Mouse (Mus musculus): ENCODE measurements around the gene Gpkow. TPM values are rescaled to one million over a fixed set of nuclear protein-coding genes. Genes with fewer than 3 reads are reported as not detected.
"Not testable (repeated sequence)": the region's sequence is repeated elsewhere in the genome, so short reads cannot be mapped to it uniquely, and the experiment has no call there.

Gpkow gene
- total RNA-seq, 4 experiments from 2014 or later, result 32.9 to 36.4 (median 33.5) TPM

- DNase-seq (ENCODE audit: low spot score in 2 of 2), result no peak
These were observed 8.6 kb upstream of the Gpkow start for GRCm38 (mm10) chrX:7688321-7688720.

- DNase-seq (ENCODE audit: low spot score in 2 of 2), result no peak
These were observed 6.4 kb upstream of the Gpkow start for GRCm38 (mm10) chrX:7690486-7690885.

- DNase-seq (ENCODE audit: low spot score in 2 of 2), result no peak
These were observed 4.1 kb upstream of the Gpkow start for GRCm38 (mm10) chrX:7692862-7693261.

- no peak for DNase-seq (ENCODE audit: low spot score in 2 of 2)
These were observed 411 bp upstream of the Gpkow start for GRCm38 (mm10) chrX:7696520-7696919.

- DNase-seq (ENCODE audit: low spot score in 2 of 2), result not testable (repeated sequence)
These were observed 16.8 kb downstream of the Gpkow start for GRCm38 (mm10) chrX:7713764-7714134.

GRCm38 (mm10) chrX:7714135-7714899 is 17.4 kb downstream of the Gpkow start, which contains the start of gene Wdr45:
Wdr45 (plus strand) TSS chrX:7714333.
- DNase-seq (ENCODE audit: low spot score in 2 of 2), result peak; percentile 78 to 95

GRCm38 (mm10) chrX:7716058-7716457 is 19.1 kb downstream of the Gpkow start:
- DNase-seq (ENCODE audit: low spot score in 2 of 2), result not testable (repeated sequence)

- DNase-seq (ENCODE audit: low spot score in 2 of 2), result peak in 1 of 2 experiments; percentile 63
These were observed 24.8 kb downstream of the Gpkow start, which contains the start of gene Gm45208 for GRCm38 (mm10) chrX:7721514-7722281. Gm45208 (plus strand) TSS chrX:7722245.

GRCm38 (mm10) chrX:7722282-7722611 is 25.3 kb downstream of the Gpkow start:
- DNase-seq (ENCODE audit: low spot score in 2 of 2), result no peak

- no peak for DNase-seq (ENCODE audit: low spot score in 2 of 2)
These were observed 25.8 kb downstream of the Gpkow start for GRCm38 (mm10) chrX:7722691-7723090.

- DNase-seq (ENCODE audit: low spot score in 2 of 2), result no peak
These were observed 27.2 kb downstream of the Gpkow start for GRCm38 (mm10) chrX:7724135-7724534.

GRCm38 (mm10) chrX:7725841-7726240 is 28.9 kb downstream of the Gpkow start:
- no peak for DNase-seq (ENCODE audit: low spot score in 2 of 2)

- DNase-seq (ENCODE audit: low spot score in 2 of 2), result no peak
These were observed 30.2 kb downstream of the Gpkow start for GRCm38 (mm10) chrX:7727176-7727575.

- DNase-seq (ENCODE audit: low spot score in 2 of 2), result peak; percentile 66 to 82
These were observed 31.4 kb downstream of the Gpkow start, which contains the start of gene Praf2 for GRCm38 (mm10) chrX:7728215-7728921. Praf2 (plus strand) TSS chrX:7728439.

GRCm38 (mm10) chrX:7728922-7729265 is 32.0 kb downstream of the Gpkow start:
- DNase-seq (ENCODE audit: low spot score in 2 of 2), result no peak

GRCm38 (mm10) chrX:7733571-7734156 is 36.7 kb downstream of the Gpkow start:
- DNase-seq (ENCODE audit: low spot score in 2 of 2), result peak in 1 of 2 experiments; percentile 58

- DNase-seq (ENCODE audit: low spot score in 2 of 2), result peak in 1 of 2 experiments; percentile 41
These were observed 42.6 kb downstream of the Gpkow start for GRCm38 (mm10) chrX:7739336-7740081.

- DNase-seq (ENCODE audit: low spot score in 2 of 2), result no peak
These were observed 43.3 kb downstream of the Gpkow start for GRCm38 (mm10) chrX:7740082-7740819.

- no peak for DNase-seq (ENCODE audit: low spot score in 2 of 2)
These were observed 44.2 kb downstream of the Gpkow start for GRCm38 (mm10) chrX:7741103-7741502.

- no peak for DNase-seq (ENCODE audit: low spot score in 2 of 2)
These were observed 46.5 kb downstream of the Gpkow start for GRCm38 (mm10) chrX:7743470-7743869.
